Mouse (Mus musculus): Measurements from ENCODE around the gene 9930111J21Rik1. TPM values are rescaled to one million over a fixed set of nuclear protein-coding genes. Genes with fewer than 3 reads are reported as not detected.
"Not testable (repeated sequence)": the region's sequence is repeated elsewhere in the genome, so short reads cannot be mapped to it uniquely, and the experiment has no call there.

Gene 9930111J21Rik1
- polyA plus RNA-seq, 1 experiment from 2014 or later, result 0.28 TPM

DNA sequence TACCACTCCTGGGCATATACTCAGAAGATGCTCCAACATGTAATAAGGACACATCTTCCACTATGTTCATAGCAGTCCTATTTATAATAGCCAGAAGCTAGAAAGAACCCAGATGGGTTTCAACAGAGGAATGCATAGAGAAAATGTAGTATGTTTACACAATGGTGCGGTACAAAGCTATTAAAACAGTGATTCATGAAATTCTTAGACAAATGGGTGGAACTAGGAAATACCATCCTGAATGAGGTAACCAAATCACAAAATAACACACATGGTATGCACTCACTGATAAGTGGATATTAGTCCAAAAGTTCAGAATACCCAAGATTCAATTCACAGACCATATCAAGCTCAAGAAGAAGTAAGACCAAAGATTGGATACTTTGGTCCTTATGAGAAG lies 4.5 kb downstream of the 9930111J21Rik1 start:
- WGBS, result no CpG with 5 or more reads among the region's 1 CpGs
- not testable (repeated sequence) for H3K27me3 ChIP-seq (ENCODE audit: low read depth, poor library complexity, severe bottlenecking); H3K27ac ChIP-seq (replicated peaks); DNase-seq (ENCODE audit: low spot score); H3K36me3 ChIP-seq; H3K9me3 ChIP-seq (replicated peaks); H3K4me3 ChIP-seq; H3K4me1 ChIP-seq

GRCm38 (mm10) chr11:48946090-48946489 lies 33.1 kb downstream of the 9930111J21Rik1 start, which contains the start of gene Psme2b:
TSS of gene Psme2b (minus strand) at chr11:48946190.
- not testable (repeated sequence) for H3K36me3 ChIP-seq; H3K4me3 ChIP-seq; DNase-seq (ENCODE audit: low spot score); H3K9me3 ChIP-seq (replicated peaks); H3K27me3 ChIP-seq (ENCODE audit: low read depth, poor library complexity, severe bottlenecking); H3K4me1 ChIP-seq; H3K27ac ChIP-seq (replicated peaks)
- 94% methylated on average over 6 of the region's 6 CpGs for WGBS

- not testable (repeated sequence) for H3K27me3 ChIP-seq (ENCODE audit: low read depth, poor library complexity, severe bottlenecking); H3K4me3 ChIP-seq; H3K27ac ChIP-seq (replicated peaks); DNase-seq (ENCODE audit: low spot score); H3K36me3 ChIP-seq; H3K9me3 ChIP-seq (replicated peaks); H3K4me1 ChIP-seq
Observed at GRCm38 (mm10) chr11:48939286-48939685, 39.9 kb downstream of the 9930111J21Rik1 start.

GRCm38 (mm10) chr11:48935291-48935690 lies 43.9 kb downstream of the 9930111J21Rik1 start:
- H3K4me3 ChIP-seq; H3K4me1 ChIP-seq; H3K27me3 ChIP-seq (ENCODE audit: low read depth, poor library complexity, severe bottlenecking); H3K27ac ChIP-seq (replicated peaks); H3K9me3 ChIP-seq (replicated peaks); H3K36me3 ChIP-seq; DNase-seq (ENCODE audit: low spot score): not testable (repeated sequence)
- WGBS, result no CpG with 5 or more reads among the region's 3 CpGs

GRCm38 (mm10) chr11:48933923-48934322 lies 45.3 kb downstream of the 9930111J21Rik1 start:
- H3K27me3 ChIP-seq (ENCODE audit: low read depth, poor library complexity, severe bottlenecking); H3K4me1 ChIP-seq; DNase-seq (ENCODE audit: low spot score); H3K9me3 ChIP-seq (replicated peaks); H3K27ac ChIP-seq (replicated peaks); H3K4me3 ChIP-seq; H3K36me3 ChIP-seq: not testable (repeated sequence)
- 100% methylated on average over 1 of the region's 1 CpGs for whole genome bisulfite sequencing

GRCm38 (mm10) chr11:48933422-48933821 lies 45.8 kb downstream of the 9930111J21Rik1 start:
- DNase-seq (ENCODE audit: low spot score); H3K36me3 ChIP-seq; H3K4me3 ChIP-seq; H3K9me3 ChIP-seq (replicated peaks); H3K27ac ChIP-seq (replicated peaks); H3K4me1 ChIP-seq; H3K27me3 ChIP-seq (ENCODE audit: low read depth, poor library complexity, severe bottlenecking): not testable (repeated sequence)
- 84% methylated on average over 1 of the region's 1 CpGs for whole genome bisulfite sequencing

DNA sequence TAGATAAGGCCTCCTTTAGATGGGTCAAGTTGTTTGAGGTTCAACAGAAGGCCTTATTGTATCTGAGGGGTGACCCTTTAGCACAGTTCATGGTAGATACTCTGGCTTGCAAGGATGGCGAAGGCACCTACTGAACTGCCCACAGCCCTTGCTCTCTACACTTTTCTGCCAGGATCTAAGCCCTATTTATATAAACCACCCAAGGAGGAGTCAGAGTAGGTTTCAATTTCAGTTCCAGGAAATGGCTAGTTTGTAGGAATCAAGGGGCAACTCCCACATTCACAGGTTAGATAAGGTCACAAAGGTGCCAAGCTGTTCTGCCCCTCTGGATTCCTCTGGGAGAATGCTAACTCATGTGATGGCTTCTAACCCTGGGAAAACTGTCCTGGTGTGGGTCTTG lies 51.1 kb downstream of the 9930111J21Rik1 start:
- H3K27me3 ChIP-seq (ENCODE audit: low read depth, poor library complexity, severe bottlenecking); H3K36me3 ChIP-seq; DNase-seq (ENCODE audit: low spot score); H3K4me3 ChIP-seq; H3K9me3 ChIP-seq (replicated peaks); H3K27ac ChIP-seq (replicated peaks); H3K4me1 ChIP-seq: not testable (repeated sequence)
- 82% methylated on average over 1 of the region's 1 CpGs for WGBS

- H3K27ac ChIP-seq (replicated peaks); H3K4me1 ChIP-seq; H3K36me3 ChIP-seq; H3K9me3 ChIP-seq (replicated peaks); H3K27me3 ChIP-seq (ENCODE audit: low read depth, poor library complexity, severe bottlenecking); DNase-seq (ENCODE audit: low spot score); H3K4me3 ChIP-seq: not testable (repeated sequence)
Observed at GRCm38 (mm10) chr11:48926437-48926836, 52.8 kb downstream of the 9930111J21Rik1 start.

DNA sequence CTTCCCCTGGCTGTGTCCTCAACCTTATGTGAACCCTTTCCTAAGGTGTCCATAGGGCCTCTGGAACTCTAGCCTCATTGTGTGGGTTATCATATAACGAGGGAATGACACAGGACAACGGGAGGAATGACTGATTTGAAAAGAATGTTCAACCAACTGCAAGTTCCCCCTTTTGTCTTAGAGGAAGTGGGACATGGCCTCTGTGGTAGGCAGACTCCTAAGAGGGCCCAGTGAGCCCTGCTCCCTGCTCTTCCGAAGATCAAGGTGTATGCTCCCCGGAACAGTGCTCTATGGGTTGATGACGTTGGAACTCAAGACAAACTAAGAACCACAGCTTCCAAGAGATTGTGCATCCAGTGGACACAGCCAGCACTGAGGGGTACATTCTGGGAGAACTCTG lies 55.4 kb downstream of the 9930111J21Rik1 start:
- H3K27me3 ChIP-seq (ENCODE audit: low read depth, poor library complexity, severe bottlenecking); H3K9me3 ChIP-seq (replicated peaks); DNase-seq (ENCODE audit: low spot score); H3K4me1 ChIP-seq; H3K36me3 ChIP-seq; H3K4me3 ChIP-seq; H3K27ac ChIP-seq (replicated peaks): not testable (repeated sequence)
- WGBS, result 96% methylated on average over 5 of the region's 5 CpGs

DNA sequence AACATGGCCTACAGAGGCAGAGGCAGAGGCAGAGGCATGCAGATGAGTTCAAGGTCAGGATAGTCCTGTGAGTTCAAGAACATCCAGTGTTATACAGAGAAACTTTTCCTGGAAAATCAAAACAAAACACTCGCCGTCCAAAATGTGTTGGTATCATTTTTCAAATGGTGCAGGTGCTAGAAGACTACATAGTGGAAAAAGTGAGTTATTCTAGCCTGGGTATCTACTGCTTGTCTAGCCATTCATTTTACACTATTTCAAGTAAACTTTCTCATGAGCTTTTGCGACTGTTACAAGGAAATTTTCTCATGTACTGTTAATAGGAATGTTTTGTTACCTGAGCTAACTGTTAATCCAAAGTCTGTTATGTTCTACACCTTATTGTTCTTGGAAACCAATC lies 60.8 kb downstream of the 9930111J21Rik1 start:
- H3K4me3 ChIP-seq, result no peak overlapping the region
- no peaks in the 10 kb centered on the region for H3K27me3 ChIP-seq (ENCODE audit: low read depth, poor library complexity, severe bottlenecking)
- WGBS, result 90% methylated on average over 3 of the region's 3 CpGs

GRCm38 (mm10) chr11:48913611-48914010 lies 65.6 kb downstream of the 9930111J21Rik1 start:
- Histone ChIP-seq H3K36me3 (no peaks in the 10 kb centered on the region), H3K9me3 (replicated peaks) (no peaks in the 10 kb centered on the region), H3K27ac (replicated peaks) (no peak overlapping the region), H3K4me1 (no peaks in the 10 kb centered on the region), H3K4me3 (no peak overlapping the region), H3K27me3 (ENCODE audit: low read depth, poor library complexity, severe bottlenecking) (no peaks in the 10 kb centered on the region)
- DNase-seq (ENCODE audit: low spot score), result no peak
- 100% methylated on average over 1 of the region's 1 CpGs for WGBS

More for the DNA sequence above, 60.8 kb downstream of the 9930111J21Rik1 start:
- Histone ChIP-seq H3K9me3 (replicated peaks) (no peaks in the 10 kb centered on the region), H3K36me3 (no peaks in the 10 kb centered on the region), H3K4me1 (no peaks in the 10 kb centered on the region), H3K27ac (replicated peaks) (no peak overlapping the region)
- DNase-seq (ENCODE audit: low spot score), result no peak

GRCm38 (mm10) chr11:48908459-48908858 lies 70.7 kb downstream of the 9930111J21Rik1 start:
- Histone ChIP-seq H3K36me3 (no peaks in the 10 kb centered on the region), H3K27me3 (ENCODE audit: low read depth, poor library complexity, severe bottlenecking) (no peaks in the 10 kb centered on the region), H3K4me3 (no peak overlapping the region), H3K4me1 (no peaks in the 10 kb centered on the region), H3K9me3 (replicated peaks) (no peaks in the 10 kb centered on the region), H3K27ac (replicated peaks) (no peak overlapping the region)
- DNase-seq (ENCODE audit: low spot score), result no peak
- 68% methylated on average over 1 of the region's 1 CpGs for WGBS

DNA sequence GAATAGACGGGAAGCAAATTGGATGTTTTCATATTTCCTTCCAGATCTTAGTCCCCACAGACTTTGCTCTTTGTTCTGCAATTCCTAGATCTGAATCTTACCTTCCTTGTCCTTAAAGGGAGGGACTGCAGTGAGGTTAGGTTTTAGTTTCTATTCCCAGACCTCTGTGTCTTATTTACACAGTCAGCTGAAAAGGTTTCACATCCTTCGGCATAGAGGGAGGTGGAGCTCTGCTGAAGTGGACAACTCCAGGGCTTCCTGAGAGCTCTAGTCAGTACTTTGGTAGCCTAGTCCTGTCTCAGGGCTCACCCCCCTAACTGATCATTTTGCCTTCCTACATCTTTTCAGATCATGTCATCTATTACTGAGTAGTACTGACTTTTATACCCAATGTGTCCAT lies 77.2 kb downstream of the 9930111J21Rik1 start, which contains the start of gene Gm5431:
Gm5431 (minus strand) TSS at position 194 of the 400 bp plus-strand sequence.
- no peaks in the 10 kb centered on the region for H3K9me3 ChIP-seq (replicated peaks)
- H3K36me3 ChIP-seq, result no peaks in the 10 kb centered on the region
- no peaks in the 10 kb centered on the region for H3K27me3 ChIP-seq (ENCODE audit: low read depth, poor library complexity, severe bottlenecking)
- no peak within 1 kb of the TSS for H3K27ac ChIP-seq (replicated peaks)
- 75% methylated on average over 2 of the region's 2 CpGs for WGBS
- no peak within 1 kb of the TSS for H3K4me3 ChIP-seq
- no peaks in the 10 kb centered on the region for H3K4me1 ChIP-seq
- no peak for DNase-seq (ENCODE audit: low spot score)

DNA sequence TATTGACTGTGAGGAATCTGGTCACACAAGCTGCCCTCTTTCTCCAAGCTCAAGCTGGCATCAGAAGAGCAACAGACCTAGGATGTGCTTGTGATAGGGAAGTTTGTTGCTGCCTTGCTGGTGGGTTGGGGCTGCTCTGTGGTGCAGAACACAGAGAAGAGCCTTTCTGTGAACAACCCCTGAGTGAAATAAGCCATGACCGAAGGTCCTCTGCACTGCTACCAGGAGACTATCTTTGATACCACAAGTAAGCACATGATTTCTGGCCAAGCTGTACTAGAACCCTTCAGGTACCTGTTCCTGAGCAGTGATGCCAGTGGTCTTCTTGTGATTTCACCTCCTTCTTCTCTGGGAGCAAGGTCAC lies 77.6 kb downstream of the 9930111J21Rik1 start:
- not testable (repeated sequence) for H3K27ac ChIP-seq (replicated peaks); H3K9me3 ChIP-seq (replicated peaks); DNase-seq (ENCODE audit: low spot score); H3K4me1 ChIP-seq; H3K36me3 ChIP-seq; H3K27me3 ChIP-seq (ENCODE audit: low read depth, poor library complexity, severe bottlenecking); H3K4me3 ChIP-seq
- WGBS, result 97% methylated on average over 1 of the region's 1 CpGs
